Mouse (Mus musculus) thymus, postnatal 10 days (tissue): Measurements from ENCODE around the gene Cnot6.

ENCODE experiments used
- DNase-seq, 2 experiments: peaks; one replicate each; pipeline ENCODE4 v3.0.0; 2021; ENCODE audit warnings: low spot score in 2 of 2

Gene Cnot6

DNA sequence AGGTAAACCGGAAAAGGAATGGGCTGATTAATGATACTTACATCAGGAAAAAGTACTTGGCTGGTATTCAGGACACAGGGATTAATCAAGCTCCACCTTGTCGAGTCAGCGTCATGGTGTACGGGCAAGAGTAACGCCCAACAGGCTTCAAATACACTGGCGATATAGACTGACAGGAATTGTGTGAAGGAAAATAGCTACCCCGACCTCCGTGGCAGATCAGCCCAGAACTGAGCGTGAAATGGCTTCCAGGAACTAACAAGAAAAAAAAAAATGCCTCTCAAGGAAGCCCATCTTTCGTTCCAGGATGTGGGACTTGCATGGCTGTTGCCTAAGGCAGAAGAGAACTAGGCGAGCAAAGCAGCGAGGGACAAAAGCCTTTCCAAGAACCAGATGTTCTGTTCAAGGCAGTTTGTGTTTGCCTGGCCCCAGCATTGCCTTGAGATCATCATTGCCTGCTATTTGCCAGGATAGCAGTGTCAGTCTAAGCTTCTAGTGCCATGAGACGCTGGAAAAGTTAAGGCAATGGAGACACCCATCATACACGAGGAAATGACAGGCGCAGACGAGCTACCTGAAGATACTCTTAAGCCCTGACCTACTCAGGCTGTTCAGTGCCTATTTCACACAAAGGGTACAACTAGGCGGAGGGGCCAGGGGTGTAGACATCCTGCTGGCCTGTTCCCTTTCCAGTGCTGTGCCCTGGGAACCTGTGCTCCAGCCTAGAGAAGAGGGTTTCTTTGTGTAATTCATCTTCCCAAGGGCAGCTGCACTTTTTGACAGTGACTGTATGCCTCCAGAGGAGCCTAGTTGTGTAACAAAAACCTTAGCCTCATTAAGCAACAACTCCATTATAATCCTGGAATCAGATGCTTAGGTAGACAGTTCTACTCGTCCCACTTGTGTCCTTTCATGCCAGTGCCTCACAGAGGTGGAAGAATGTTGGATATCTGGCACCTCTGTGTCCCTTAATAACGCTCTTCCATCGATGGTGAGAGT is 1.1 kb upstream of the Cnot6 start:
- no peak for DNase-seq

- peak; percentile 71 to 74 for DNase-seq
Observed at GRCm38 (mm10) chr11:49711981-49712554, 455 bp downstream of the Cnot6 start.

GRCm38 (mm10) chr11:49710664-49711063 is 1.9 kb downstream of the Cnot6 start:
- DNase-seq = no peak

GRCm38 (mm10) chr11:49707834-49708233 is 4.7 kb downstream of the Cnot6 start:
- no peak for DNase-seq

DNA sequence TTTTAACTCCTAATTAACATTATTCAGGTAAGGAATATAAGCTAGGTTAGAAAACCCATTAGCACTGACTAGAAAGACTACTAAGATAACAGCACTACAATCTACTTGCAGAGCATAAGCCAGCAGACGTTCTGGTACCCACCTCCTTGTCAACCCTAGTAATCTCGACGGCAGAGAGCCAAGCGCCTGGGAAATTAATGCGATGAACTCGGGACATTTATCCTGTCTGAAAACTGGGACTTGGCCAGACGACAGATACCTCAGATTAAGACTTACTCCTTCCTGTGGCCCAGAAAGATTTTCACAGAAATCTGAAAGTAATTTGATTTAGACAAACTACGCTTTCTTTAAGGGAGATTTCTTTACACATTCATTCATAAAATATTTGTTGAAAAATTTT is 7.7 kb downstream of the Cnot6 start:
- DNase-seq = no peak

GRCm38 (mm10) chr11:49702014-49702413 is 10.5 kb downstream of the Cnot6 start:
- DNase-seq = no peak

DNA sequence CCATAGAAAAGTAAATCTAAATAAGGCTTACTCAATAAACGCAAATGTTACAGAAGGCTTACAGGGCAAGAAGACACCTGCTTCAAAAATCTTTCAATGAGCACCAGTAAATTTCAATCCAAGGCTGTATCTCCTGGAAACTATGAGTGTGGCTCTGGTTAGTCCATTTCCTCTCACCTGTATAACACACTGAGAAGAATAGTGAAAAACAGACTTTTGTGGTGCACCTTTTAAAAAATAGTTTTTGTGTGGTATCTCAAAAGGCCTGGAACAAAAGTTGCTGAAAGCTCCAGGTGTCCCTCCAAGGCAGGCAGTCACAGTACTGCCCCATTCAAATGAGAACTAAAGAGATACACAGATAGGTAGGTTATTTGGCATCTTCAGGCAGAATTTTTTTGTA is 13.4 kb downstream of the Cnot6 start:
- no peak for DNase-seq

- no peak for DNase-seq
Observed at GRCm38 (mm10) chr11:49697779-49698178, 14.7 kb downstream of the Cnot6 start.

GRCm38 (mm10) chr11:49696472-49696871 is 16.1 kb downstream of the Cnot6 start:
- DNase-seq = no peak

GRCm38 (mm10) chr11:49695695-49696094 is 16.8 kb downstream of the Cnot6 start:
- DNase-seq = no peak

GRCm38 (mm10) chr11:49695013-49695412 is 17.5 kb downstream of the Cnot6 start:
- DNase-seq = no peak

- DNase-seq = no peak
Observed at GRCm38 (mm10) chr11:49684237-49684973, 28.1 kb downstream of the Cnot6 start.

DNA sequence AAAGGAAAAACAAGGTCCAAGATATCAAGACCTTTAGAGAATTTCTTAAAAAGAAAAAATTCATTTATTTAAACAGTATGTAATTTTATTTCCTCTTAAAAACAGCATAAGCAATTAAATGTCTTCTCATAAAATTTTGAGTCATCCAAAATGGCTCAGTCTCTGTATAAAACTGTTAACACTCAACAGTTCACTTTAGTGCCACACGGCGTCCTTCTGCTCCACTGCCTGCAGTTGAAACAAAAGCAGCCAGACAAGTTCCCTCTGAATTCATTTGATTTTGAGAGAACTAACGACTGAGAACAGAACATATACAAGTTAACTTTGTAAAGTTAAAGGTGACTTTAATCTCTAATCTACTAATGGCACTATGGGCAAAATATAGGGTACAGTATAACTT is 39.1 kb downstream of the Cnot6 start:
- no peak for DNase-seq

GRCm38 (mm10) chr11:49665462-49665861 is 47.1 kb downstream of the Cnot6 start:
- DNase-seq = no peak

- DNase-seq = no peak
Observed at GRCm38 (mm10) chr11:49664262-49665140, 48.0 kb downstream of the Cnot6 start.

DNA sequence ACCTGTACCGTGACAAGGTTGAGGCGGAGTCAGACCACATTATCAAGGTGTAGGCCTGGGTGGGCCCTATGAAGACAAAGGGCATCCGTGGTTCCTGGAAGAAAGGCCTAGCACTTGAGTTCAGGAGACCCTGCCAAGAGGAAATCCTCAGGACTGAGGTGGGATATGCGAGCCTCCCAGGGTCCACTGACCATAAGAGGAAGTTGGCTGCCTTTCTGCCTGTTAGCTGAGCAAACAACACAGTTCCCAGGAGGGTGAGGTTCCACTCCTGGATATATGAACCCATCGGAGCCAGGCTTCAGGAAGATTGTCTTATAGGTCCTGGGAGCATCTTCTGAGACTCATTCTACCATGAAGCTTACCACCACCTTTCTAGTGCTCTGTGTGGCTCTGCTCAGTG is 49.2 kb downstream of the Cnot6 start, which contains the start of gene Scgb3a1:
Scgb3a1 (plus strand) TSS at position 301 of the 400 bp plus-strand sequence.
- no peak for DNase-seq

GRCm38 (mm10) chr11:49662292-49662780 is 50.2 kb downstream of the Cnot6 start:
- no peak for DNase-seq

DNA sequence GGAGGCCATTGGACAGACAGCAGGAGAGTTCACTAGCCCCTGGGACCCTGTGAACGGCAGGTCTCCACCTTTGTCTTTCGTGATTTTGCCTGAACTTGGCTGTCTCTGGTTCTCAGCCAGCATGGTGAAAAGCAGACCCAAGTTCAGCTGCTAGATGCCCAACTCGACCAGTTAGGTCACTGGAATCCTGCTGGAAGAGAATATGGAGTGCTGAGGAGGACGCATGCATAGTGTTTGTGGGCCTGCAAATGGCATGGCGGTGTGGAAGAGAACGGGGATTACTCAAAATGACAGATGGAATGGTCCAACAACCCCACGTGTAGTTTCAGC is 53.1 kb downstream of the Cnot6 start:
- DNase-seq = no peak

GRCm38 (mm10) chr11:49658791-49659469 is 53.6 kb downstream of the Cnot6 start:
- no peak for DNase-seq

GRCm38 (mm10) chr11:49658065-49658464 is 54.5 kb downstream of the Cnot6 start:
- no peak for DNase-seq

DNA sequence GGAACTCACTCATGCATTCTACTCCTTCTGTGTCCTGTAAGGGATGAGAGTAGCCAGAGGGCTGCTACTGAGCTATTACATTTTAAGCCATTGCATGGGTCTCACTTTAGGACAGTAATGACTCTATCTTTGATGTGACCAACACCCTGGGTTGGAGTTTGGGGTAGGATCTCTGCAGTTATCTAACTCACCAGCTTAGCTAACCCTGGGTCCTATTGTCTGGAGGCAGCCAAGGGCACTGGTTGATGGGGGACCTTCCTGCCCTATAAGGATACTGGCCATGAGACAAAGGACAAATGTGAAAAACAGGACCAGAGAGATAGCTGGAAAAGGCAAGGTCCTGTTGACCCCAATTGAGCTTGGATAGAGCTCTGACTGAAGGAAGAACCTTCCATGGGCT is 57.0 kb downstream of the Cnot6 start:
- no peak for DNase-seq
